Mouse (Mus musculus) splenic B cell, adult 2 months (primary cell): ENCODE data around the gene Dnajc10.

Experiments used
- DNase-seq: peaks from one replicate; pipeline ENCODE4 v3.0.0-alpha.2; 2011; ENCODE audit warnings: low read depth, low spot score
- H3K27me3 ChIP-seq: 2 replicates; pipeline ENCODE4 v1.6.1; 2012; ENCODE audit warnings: mild to moderate bottlenecking, low read length, moderate library complexity, mixed read lengths; ENCODE audit not compliant: control insufficient read depth, poor library complexity, insufficient read depth, severe bottlenecking
- H3K36me3 ChIP-seq: 2 replicates; pipeline ENCODE4 v1.6.1; 2012; ENCODE audit warnings: mild to moderate bottlenecking, low read length, moderate library complexity, mixed read lengths; ENCODE audit not compliant: control insufficient read depth, poor library complexity, insufficient read depth, severe bottlenecking

Dnajc10 gene

GRCm38 (mm10) chr2:80315242-80316161 lies at the start of gene Dnajc10:
Dnajc10 (plus strand) TSS chr2:80315466.
- peak; percentile 88 for DNase-seq
- H3K36me3 ChIP-seq: 0 out of 2 replicates have a peak, but pooled peaks cover 2% of the 10 kb centered on the region
- no peaks in the 10 kb centered on the region for H3K27me3 ChIP-seq

GRCm38 (mm10) chr2:80266894-80267293 lies 48.4 kb upstream of the Dnajc10 start:
- peak; percentile 70 for DNase-seq
- H3K36me3 ChIP-seq: no peaks in the 10 kb centered on the region
- H3K27me3 ChIP-seq: no peaks in the 10 kb centered on the region

GRCm38 (mm10) chr2:80268053-80268452 lies 47.2 kb upstream of the Dnajc10 start:
- H3K36me3 ChIP-seq: no peaks in the 10 kb centered on the region
- H3K27me3 ChIP-seq: no peaks in the 10 kb centered on the region
- DNase-seq: peak; percentile 40

DNA sequence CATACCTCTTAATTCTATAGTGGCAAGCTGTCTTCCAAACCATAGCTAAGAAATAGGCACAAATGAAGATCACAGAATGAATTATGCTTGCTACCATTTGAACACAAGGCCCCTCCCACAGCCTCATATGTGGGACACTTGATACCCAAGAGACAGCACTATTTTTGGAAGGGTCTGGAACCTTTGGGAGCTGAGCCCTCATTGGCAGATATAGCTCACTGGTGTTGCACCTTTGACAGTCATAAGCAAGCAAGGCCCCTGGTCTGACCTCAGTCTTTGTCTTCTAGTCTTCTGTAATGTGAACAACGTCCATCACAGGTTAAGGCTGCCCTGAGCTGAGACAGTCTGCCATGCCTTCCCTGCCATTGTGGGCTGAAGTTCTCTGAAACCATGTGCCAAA lies 43.8 kb upstream of the Dnajc10 start:
- Histone ChIP-seq H3K36me3 (no peaks in the 10 kb centered on the region), H3K27me3 (no peaks in the 10 kb centered on the region)
- no peak for DNase-seq

- H3K27me3 ChIP-seq: no peaks in the 10 kb centered on the region
- DNase-seq: no peak
- no peaks in the 10 kb centered on the region for H3K36me3 ChIP-seq
These were observed 42.2 kb upstream of the Dnajc10 start for GRCm38 (mm10) chr2:80273038-80273437.

DNA sequence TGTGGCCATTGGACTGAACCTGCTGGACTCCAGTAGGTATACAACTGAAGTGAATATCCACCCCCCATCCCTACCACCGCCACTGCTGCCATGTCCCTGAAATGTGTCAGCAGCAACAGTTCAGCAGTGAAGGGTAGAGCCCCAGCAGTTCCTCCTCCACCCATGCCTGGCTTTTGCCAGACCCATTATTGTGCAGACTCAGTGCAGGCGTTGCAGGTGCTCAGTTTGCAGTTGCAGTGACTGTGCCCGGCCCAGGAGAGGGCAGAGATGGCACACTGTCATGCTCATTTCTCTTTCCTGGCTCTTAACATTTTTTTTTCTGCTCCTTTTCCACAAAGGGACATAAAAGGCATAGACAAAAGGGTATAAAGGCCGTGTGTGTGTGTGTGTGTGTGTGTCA lies 41.5 kb upstream of the Dnajc10 start:
- no peak for DNase-seq
- Histone ChIP-seq H3K27me3 (no peaks in the 10 kb centered on the region), H3K36me3 (no peaks in the 10 kb centered on the region)

GRCm38 (mm10) chr2:80275136-80275535 lies 40.1 kb upstream of the Dnajc10 start:
- DNase-seq: peak; percentile 24
- H3K27me3 ChIP-seq: no peaks in the 10 kb centered on the region
- no peaks in the 10 kb centered on the region for H3K36me3 ChIP-seq

GRCm38 (mm10) chr2:80282214-80282613 lies 33.1 kb upstream of the Dnajc10 start:
- Histone ChIP-seq H3K27me3 (no peaks in the 10 kb centered on the region), H3K36me3 (no peaks in the 10 kb centered on the region)
- no peak for DNase-seq

- H3K27me3 ChIP-seq: no peaks in the 10 kb centered on the region
- H3K36me3 ChIP-seq: no peaks in the 10 kb centered on the region
- no peak for DNase-seq
These were observed 28.9 kb upstream of the Dnajc10 start for GRCm38 (mm10) chr2:80286397-80286796.

DNA sequence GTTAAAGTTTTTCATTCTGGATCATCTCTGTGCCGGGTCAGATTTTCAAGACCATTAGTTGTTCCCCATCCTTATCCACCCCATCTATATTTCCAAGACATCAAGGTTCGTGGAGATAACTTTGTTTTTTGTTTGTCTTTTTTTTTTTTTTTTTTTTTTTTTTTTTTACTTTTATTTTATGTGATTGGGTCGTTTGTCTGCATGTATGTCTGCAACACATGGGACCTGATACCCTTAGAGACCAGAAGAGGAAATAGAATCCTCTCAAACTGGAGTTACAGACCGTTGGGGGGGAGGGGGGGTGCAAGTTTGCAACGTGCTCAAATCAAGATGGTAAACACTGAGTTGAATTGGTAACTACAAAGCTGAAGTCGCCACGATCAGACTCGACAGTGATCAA lies 23.1 kb upstream of the Dnajc10 start, which contains the start of gene Prdx6b:
Gene Prdx6b (plus strand): TSS at position 301 of the 400 bp plus-strand sequence.
- Histone ChIP-seq H3K36me3 (no peaks in the 10 kb centered on the region), H3K27me3 (no peaks in the 10 kb centered on the region)
- DNase-seq: no peak

DNA sequence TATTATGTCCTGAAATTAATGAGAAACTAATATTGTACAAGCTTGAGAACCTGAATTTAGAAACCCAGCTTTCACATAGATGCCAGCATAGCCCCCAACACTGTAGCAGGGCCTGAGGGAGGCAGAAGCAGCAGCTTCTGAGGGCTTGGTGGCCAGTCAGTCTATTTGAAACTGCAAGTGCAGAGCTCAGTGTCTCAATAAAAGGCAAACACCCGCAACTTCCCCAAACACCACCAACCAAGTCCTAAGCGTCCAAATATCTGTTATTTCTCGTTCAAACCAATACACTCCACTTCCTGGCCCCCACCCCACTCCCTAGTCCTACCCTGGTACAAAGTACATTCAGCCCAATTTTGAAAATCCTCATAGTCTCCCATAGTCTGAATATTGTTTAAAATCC lies 16.9 kb upstream of the Dnajc10 start:
- Histone ChIP-seq H3K27me3 (no peaks in the 10 kb centered on the region), H3K36me3 (no peaks in the 10 kb centered on the region)
- no peak for DNase-seq

GRCm38 (mm10) chr2:80300806-80301205 lies 14.5 kb upstream of the Dnajc10 start:
- no peaks in the 10 kb centered on the region for H3K27me3 ChIP-seq
- H3K36me3 ChIP-seq: no peaks in the 10 kb centered on the region
- no peak for DNase-seq

GRCm38 (mm10) chr2:80303957-80304356 lies 11.3 kb upstream of the Dnajc10 start:
- no peak for DNase-seq
- no peaks in the 10 kb centered on the region for H3K27me3 ChIP-seq
- H3K36me3 ChIP-seq: no peaks in the 10 kb centered on the region

DNA sequence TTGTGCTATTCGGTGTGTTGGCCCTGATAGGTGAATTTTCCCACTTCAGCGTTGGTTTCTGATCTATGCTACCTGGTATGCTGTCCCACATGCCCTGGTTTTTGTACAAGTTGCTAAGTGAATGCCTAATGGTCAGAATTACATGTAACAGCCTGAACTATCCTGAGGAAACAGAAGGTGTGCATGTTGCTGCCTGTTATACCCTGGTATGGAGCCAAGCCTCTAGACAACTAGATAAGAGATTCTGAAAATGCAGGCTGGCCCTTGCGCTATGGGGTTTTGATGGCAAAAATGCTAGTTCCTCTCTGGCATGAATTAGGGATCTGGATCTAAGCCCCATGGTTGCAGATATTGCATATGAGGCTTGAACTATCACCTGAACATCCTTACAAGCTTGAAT lies 7.6 kb upstream of the Dnajc10 start:
- H3K27me3 ChIP-seq: no peaks in the 10 kb centered on the region
- no peak for DNase-seq
- no peaks in the 10 kb centered on the region for H3K36me3 ChIP-seq

- H3K27me3 ChIP-seq: no peaks in the 10 kb centered on the region
- no peaks in the 10 kb centered on the region for H3K36me3 ChIP-seq
- DNase-seq: no peak
These were observed 5.5 kb upstream of the Dnajc10 start for GRCm38 (mm10) chr2:80309775-80310174.
